Mouse (Mus musculus) lung, postnatal 0 days (tissue): Measurements from ENCODE around the gene Med16.

ENCODE experiments used
- CTCF ChIP-seq: IDR thresholded peaks from 2 replicates; pipeline ENCODE4 v1.5.1; 2016; ENCODE audit warnings: antibody characterized with exemption, mild to moderate bottlenecking
- EP300 ChIP-seq: IDR thresholded peaks from 2 replicates; pipeline ENCODE4 v1.6.1; 2016; ENCODE audit warnings: antibody characterized with exemption, mild to moderate bottlenecking, control low read depth

DNA sequence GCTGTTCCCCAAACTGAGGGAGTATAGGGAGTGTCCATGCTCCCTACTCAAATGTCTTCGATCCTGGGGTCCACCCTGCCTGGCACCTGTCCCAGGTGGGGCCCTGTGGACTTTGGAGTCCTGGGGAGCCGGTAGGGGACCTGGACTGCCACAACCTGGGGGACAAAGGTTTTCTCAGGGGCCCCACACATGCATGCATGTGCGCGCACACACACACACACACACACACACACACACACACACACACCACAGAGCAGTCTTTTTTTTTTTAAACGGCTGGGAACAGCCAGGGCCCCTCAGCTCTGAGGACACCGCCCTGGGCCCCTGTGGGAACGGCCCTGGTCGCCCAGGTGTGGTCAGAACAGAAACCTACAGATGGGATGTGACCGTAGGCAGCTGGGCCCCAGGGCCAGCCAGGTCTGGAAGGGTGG, 34.8 kb upstream of the Med16 start:
- no peak for TF ChIP-seq CTCF
- TF ChIP-seq EP300: no peak
